Mouse (Mus musculus) embryonic facial prominence, embryonic 15.5 days (tissue): ENCODE results near the gene Nxpe5. TPM values are rescaled to one million over a fixed set of nuclear protein-coding genes. Genes with fewer than 3 reads are reported as not detected.

Experiments used
- ATAC-seq: fragments of 200-750 bp; cut with Nextera tagmentation; 2 replicates; pipeline ENCODE4 v1.8.0; 2017; ENCODE audit warnings: low read depth, moderate TSS enrichment; ENCODE audit not compliant: insufficient number of reproducible peaks, low FRiP score, low TSS enrichment
- H3K27ac ChIP-seq: fragments of 300-500 bp; sonication (generic); replicated peaks from 2 replicates; pipeline ENCODE4 v1.5.1; 2015; ENCODE audit warnings: mild to moderate bottlenecking, inconsistent platforms
- H3K27me3 ChIP-seq: fragments of 300-500 bp; sonication (generic); 2 replicates; pipeline ENCODE4 v1.6.1; 2015; ENCODE audit warnings: inconsistent platforms
- H3K36me3 ChIP-seq: fragments of 300-500 bp; sonication (generic); 2 replicates; pipeline ENCODE4 v1.6.1; 2015; ENCODE audit warnings: mild to moderate bottlenecking, inconsistent platforms
- H3K4me1 ChIP-seq: fragments of 300-500 bp; sonication (generic); 2 replicates; pipeline ENCODE4 v1.6.1; 2015; ENCODE audit warnings: inconsistent platforms
- H3K4me2 ChIP-seq: fragments of 300-500 bp; sonication (generic); replicated peaks from 2 replicates; pipeline ENCODE4 v1.6.1; 2015; ENCODE audit warnings: mild to moderate bottlenecking, inconsistent platforms
- H3K4me3 ChIP-seq: fragments of 300-500 bp; sonication (generic); replicated peaks from 2 replicates; pipeline ENCODE4 v1.5.1; 2015; ENCODE audit warnings: mild to moderate bottlenecking, inconsistent platforms
- H3K9ac ChIP-seq: fragments of 300-500 bp; sonication (generic); 2 replicates; pipeline ENCODE4 v1.6.1; 2015; ENCODE audit warnings: inconsistent platforms
- H3K9me3 ChIP-seq: fragments of 300-500 bp; sonication (generic); replicated peaks from 2 replicates; pipeline ENCODE4 v1.6.1; 2016; ENCODE audit warnings: inconsistent platforms
- WGBS: fragments of 180-500 bp; shearing (Covaris S2); methylation state at CpG from one replicate; pipeline ENCODE4 v1.1.7; 2015; 5-methylcytosine and 5-hydroxymethylcytosine counted together
- polyA plus RNA-seq: library from polyadenylated mRNA; unstranded; fragments of >200 nt; fragmentation: Nextera tagmentation; extraction: Ambion mirVana; gene quantifications from 2 replicates; pipeline ENCODE4 v1.2.1, GENCODE M21; 2015

The Nxpe5 gene
- polyA plus RNA-seq, 1 experiment from 2014 or later: not detected

- no peak overlapping the region for H3K4me3 ChIP-seq
- H3K9me3 ChIP-seq: no peaks in the 10 kb centered on the region
- WGBS: 91% methylated on average over 3 of the region's 3 CpGs
- H3K27ac ChIP-seq: no peak overlapping the region
- no peak overlapping the region for H3K4me2 ChIP-seq
- H3K4me1 ChIP-seq: peaks cover 11% of the 10 kb centered on the region
- H3K36me3 ChIP-seq: no peaks in the 10 kb centered on the region
- no peak overlapping the region for H3K9ac ChIP-seq
- H3K27me3 ChIP-seq: no peaks in the 10 kb centered on the region
- no peak for ATAC-seq
These were observed 27.4 kb downstream of the Nxpe5 start for GRCm38 (mm10) chr5:138253061-138253460.

- peak within 1 kb of the TSS; percentile 83 for H3K4me3 ChIP-seq
- H3K9ac ChIP-seq: peak within 1 kb of the TSS; percentile 69
- H3K27ac ChIP-seq: peak within 1 kb of the TSS; percentile 85
- peak within 1 kb of the TSS; percentile 78 for H3K4me2 ChIP-seq
- peaks cover 11% of the 10 kb centered on the region for H3K4me1 ChIP-seq
- no peaks in the 10 kb centered on the region for H3K27me3 ChIP-seq
- peak; percentile 100 for ATAC-seq
- H3K9me3 ChIP-seq: no peaks in the 10 kb centered on the region
- peaks cover 23% of the 10 kb centered on the region for H3K36me3 ChIP-seq
- under 1% methylated on average over 38 of the region's 38 CpGs for WGBS
These were observed 29.8 kb downstream of the Nxpe5 start, which contains the start of gene Lamtor4 for GRCm38 (mm10) chr5:138255353-138256093. Lamtor4 (plus strand) TSS chr5:138255482.

- ATAC-seq: no peak
- peak overlapping the region; percentile 83 for H3K4me3 ChIP-seq
- WGBS: 23% methylated on average over 7 of the region's 7 CpGs
- H3K9ac ChIP-seq: peak overlapping the region; percentile 69
- peaks cover 28% of the 10 kb centered on the region for H3K36me3 ChIP-seq
- H3K27ac ChIP-seq: peak overlapping the region; percentile 85
- peak overlapping the region; percentile 78 for H3K4me2 ChIP-seq
- peaks cover 11% of the 10 kb centered on the region for H3K4me1 ChIP-seq
- H3K9me3 ChIP-seq: no peaks in the 10 kb centered on the region
- no peaks in the 10 kb centered on the region for H3K27me3 ChIP-seq
These were observed 30.4 kb downstream of the Nxpe5 start for GRCm38 (mm10) chr5:138256094-138256467.

DNA sequence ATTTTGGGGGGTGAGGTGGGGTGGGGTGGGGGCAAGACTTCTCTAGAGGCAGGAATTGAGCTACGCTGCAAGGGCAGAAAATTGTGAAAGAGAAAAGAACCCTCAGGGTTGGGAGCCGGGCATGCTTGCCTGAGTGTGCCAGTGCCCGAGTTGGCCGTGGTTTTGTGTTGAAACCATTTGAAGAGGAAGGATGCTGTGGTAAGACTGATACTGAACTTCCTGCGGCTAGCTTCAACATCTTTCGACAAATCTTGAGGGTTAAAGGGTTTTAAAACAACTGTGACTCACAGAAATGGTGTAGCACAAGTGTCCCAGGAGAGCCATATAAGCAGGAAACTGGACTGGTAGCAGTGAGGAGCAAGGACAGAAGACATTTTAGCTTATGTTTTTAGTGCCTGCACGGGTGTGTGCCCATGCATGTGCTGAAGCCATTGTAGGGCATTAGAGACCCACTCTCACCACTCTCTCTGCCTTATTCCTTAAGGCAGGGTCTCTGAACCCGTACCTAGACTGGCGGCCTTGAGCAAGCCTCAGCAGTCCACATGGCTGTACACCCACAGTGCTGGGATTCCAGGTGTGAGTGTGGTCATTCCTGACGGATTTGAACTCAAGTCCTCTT, 31.4 kb downstream of the Nxpe5 start:
- ATAC-seq: no peak
- no peaks in the 10 kb centered on the region for H3K9me3 ChIP-seq
- no peak overlapping the region for H3K27ac ChIP-seq
- H3K9ac ChIP-seq: no peak overlapping the region
- H3K4me2 ChIP-seq: no peak overlapping the region
- H3K27me3 ChIP-seq: no peaks in the 10 kb centered on the region
- H3K4me1 ChIP-seq: peaks cover 15% of the 10 kb centered on the region
- peaks cover 37% of the 10 kb centered on the region for H3K36me3 ChIP-seq
- WGBS: 83% methylated on average over 10 of the region's 10 CpGs
- no peak overlapping the region for H3K4me3 ChIP-seq

DNA sequence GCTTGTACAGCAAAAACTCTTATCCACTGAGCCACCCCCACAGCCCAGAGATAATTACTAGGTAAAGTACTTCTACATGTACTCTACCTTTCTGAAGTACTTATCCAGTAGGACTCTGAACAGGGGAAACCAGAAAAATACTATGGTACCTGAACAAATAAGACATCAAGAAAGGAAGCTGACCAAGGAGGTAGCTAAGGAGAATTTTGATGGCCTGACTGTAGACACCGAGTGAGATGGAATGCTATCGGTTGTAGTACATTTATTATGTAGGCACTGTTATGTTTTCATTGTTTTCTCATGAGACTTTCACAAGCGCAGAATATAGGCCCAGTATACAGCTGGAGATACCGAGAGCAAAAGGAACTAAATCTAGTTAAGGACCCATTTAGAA, 31.9 kb downstream of the Nxpe5 start:
- no peak overlapping the region for H3K4me3 ChIP-seq
- 94% methylated on average over 4 of the region's 4 CpGs for WGBS
- no peaks in the 10 kb centered on the region for H3K9me3 ChIP-seq
- no peaks in the 10 kb centered on the region for H3K27me3 ChIP-seq
- peaks cover 20% of the 10 kb centered on the region for H3K4me1 ChIP-seq
- H3K4me2 ChIP-seq: no peak overlapping the region
- ATAC-seq: no peak
- H3K27ac ChIP-seq: no peak overlapping the region
- H3K9ac ChIP-seq: no peak overlapping the region
- peaks cover 39% of the 10 kb centered on the region for H3K36me3 ChIP-seq

GRCm38 (mm10) chr5:138258078-138258477, 32.4 kb downstream of the Nxpe5 start:
- WGBS: 79% methylated on average over 3 of the region's 3 CpGs
- no peak overlapping the region for H3K27ac ChIP-seq
- ATAC-seq: no peak
- no peaks in the 10 kb centered on the region for H3K27me3 ChIP-seq
- H3K36me3 ChIP-seq: peaks cover 39% of the 10 kb centered on the region
- no peaks in the 10 kb centered on the region for H3K9me3 ChIP-seq
- no peak overlapping the region for H3K4me3 ChIP-seq
- H3K4me2 ChIP-seq: no peak overlapping the region
- H3K4me1 ChIP-seq: peaks cover 25% of the 10 kb centered on the region
- H3K9ac ChIP-seq: no peak overlapping the region

DNA sequence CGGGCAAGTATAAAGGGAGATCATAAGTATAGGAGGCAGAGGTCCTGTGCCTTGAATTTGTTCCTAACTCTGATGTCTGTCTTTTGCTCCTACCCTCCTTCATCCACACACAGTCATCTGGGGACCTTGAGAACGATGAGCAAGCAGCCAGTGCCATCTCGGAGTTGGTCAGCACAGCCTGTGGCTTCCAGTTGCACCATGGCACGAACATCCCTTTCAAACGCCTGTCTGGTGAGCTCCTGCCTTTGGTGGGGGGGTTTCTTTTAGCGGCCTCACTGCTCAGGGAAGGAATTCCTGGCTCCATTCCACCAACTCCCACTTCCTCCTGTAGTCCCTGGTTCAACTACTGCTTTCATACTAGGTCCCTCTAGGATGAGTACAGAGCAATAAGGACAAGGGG, 32.8 kb downstream of the Nxpe5 start:
- H3K9me3 ChIP-seq: no peaks in the 10 kb centered on the region
- no peak for ATAC-seq
- H3K36me3 ChIP-seq: peaks cover 39% of the 10 kb centered on the region

DNA sequence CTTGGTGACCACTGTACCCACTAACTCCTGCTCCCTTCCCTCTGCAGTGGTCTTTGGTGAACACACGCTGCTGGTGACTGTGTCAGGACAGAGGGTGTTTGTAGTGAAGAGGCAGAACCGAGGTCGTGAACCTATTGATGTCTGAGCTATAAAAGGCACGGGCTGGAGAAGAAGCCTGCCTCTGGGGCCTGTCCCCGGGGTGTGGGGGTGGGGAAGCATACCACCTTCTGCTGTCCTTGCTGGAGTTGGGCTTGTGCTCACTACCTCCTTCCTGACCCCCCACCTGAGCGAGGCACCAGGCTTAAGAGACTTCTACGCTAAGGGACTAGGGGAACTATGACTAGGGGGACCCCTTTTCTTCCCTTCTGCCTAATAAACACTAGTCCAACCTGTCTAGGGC, 33.3 kb downstream of the Nxpe5 start:
- no peak overlapping the region for H3K4me3 ChIP-seq
- no peak overlapping the region for H3K9ac ChIP-seq
- H3K27me3 ChIP-seq: no peaks in the 10 kb centered on the region
- no peaks in the 10 kb centered on the region for H3K9me3 ChIP-seq
- no peak overlapping the region for H3K27ac ChIP-seq
- H3K36me3 ChIP-seq: peaks cover 39% of the 10 kb centered on the region
- no peak overlapping the region for H3K4me2 ChIP-seq
- no peak for ATAC-seq
- peaks cover 28% of the 10 kb centered on the region for H3K4me1 ChIP-seq
- WGBS: 55% methylated on average over 7 of the region's 7 CpGs

More for the DNA sequence above, 32.8 kb downstream of the Nxpe5 start:
- Histone ChIP-seq H3K4me3 (no peak overlapping the region), H3K4me2 (no peak overlapping the region), H3K27ac (no peak overlapping the region), H3K9ac (no peak overlapping the region), H3K4me1 (peaks cover 28% of the 10 kb centered on the region), H3K27me3 (no peaks in the 10 kb centered on the region)
- WGBS: 76% methylated on average over 6 of the region's 6 CpGs

DNA sequence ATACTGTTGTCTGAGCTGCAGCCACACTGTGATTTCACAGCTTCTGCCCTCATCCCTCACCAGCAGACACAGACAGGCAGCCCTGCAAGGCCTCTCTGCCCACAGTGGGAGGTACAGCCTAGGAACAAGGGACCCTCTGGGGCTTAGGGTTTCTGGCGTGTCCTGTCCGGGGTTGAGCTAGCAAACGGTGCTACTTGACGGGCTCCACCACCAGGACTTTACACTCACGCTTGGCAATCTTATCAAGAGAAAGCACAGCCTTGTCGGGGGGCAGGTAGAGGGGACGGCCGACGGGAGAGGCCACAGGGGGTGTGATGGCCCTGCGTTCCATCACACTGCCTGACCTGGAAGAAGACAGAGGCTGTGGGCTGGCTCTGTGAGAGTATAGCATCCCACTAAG, 34.4 kb downstream of the Nxpe5 start:
- no peak overlapping the region for H3K4me3 ChIP-seq
- no peak for ATAC-seq
- 81% methylated on average over 10 of the region's 10 CpGs for WGBS
- H3K4me2 ChIP-seq: no peak overlapping the region
- H3K9ac ChIP-seq: no peak overlapping the region
- no peaks in the 10 kb centered on the region for H3K9me3 ChIP-seq
- H3K36me3 ChIP-seq: peaks cover 39% of the 10 kb centered on the region
- no peak overlapping the region for H3K27ac ChIP-seq
- no peaks in the 10 kb centered on the region for H3K27me3 ChIP-seq
- peaks cover 31% of the 10 kb centered on the region for H3K4me1 ChIP-seq

GRCm38 (mm10) chr5:138260834-138261233, 35.1 kb downstream of the Nxpe5 start:
- peaks cover 45% of the 10 kb centered on the region for H3K36me3 ChIP-seq

GRCm38 (mm10) chr5:138262001-138262400, 36.3 kb downstream of the Nxpe5 start:
- Histone ChIP-seq H3K4me1 (peaks cover 23% of the 10 kb centered on the region), H3K9ac (no peak overlapping the region), H3K27me3 (no peaks in the 10 kb centered on the region), H3K27ac (no peak overlapping the region), H3K9me3 (no peaks in the 10 kb centered on the region), H3K4me2 (no peak overlapping the region), H3K4me3 (peak overlapping the region; percentile 89; the same call in 1 of the 2 replicates), H3K36me3 (peaks cover 52% of the 10 kb centered on the region)
- no peak for ATAC-seq
- 61% methylated on average over 4 of the region's 4 CpGs for WGBS

More at GRCm38 (mm10) chr5:138260834-138261233, 35.1 kb downstream of the Nxpe5 start:
- H3K4me1 ChIP-seq: peaks cover 30% of the 10 kb centered on the region
- H3K9me3 ChIP-seq: no peaks in the 10 kb centered on the region
- no peak overlapping the region for H3K9ac ChIP-seq
- no peak overlapping the region for H3K4me2 ChIP-seq
- H3K27me3 ChIP-seq: no peaks in the 10 kb centered on the region
- ATAC-seq: no peak
- H3K4me3 ChIP-seq: no peak overlapping the region
- H3K27ac ChIP-seq: no peak overlapping the region
- 81% methylated on average over 11 of the region's 11 CpGs for WGBS
